Mouse (Mus musculus) heart, adult 9 months (tissue): ENCODE data around the gene Smarca5.

ENCODE experiments used
- DNase-seq, 2 experiments: peaks; one replicate each; pipeline ENCODE4 v3.0.0; 2022; ENCODE audit warnings: low spot score in 2 of 2

Gene Smarca5

DNA sequence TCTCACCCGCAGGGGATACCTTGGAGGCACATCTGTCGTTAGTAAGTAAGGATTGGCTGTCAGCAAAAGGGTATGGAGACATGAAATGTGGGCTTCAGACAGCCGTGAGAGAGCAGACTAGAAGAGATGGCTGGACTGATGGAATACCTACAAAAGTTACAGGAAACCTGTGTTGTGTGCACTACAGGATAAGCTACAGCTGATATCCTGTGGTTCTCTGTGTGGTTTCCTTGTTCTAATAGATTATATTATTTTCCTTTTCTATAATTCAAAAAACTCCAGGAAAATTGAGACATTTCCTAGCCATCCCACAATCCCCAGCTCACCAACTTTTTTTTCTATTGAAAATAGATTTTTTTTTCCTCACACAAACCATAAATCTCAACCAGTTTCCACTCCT lies 75.8 kb downstream of the Smarca5 start:
- no peak for DNase-seq

DNA sequence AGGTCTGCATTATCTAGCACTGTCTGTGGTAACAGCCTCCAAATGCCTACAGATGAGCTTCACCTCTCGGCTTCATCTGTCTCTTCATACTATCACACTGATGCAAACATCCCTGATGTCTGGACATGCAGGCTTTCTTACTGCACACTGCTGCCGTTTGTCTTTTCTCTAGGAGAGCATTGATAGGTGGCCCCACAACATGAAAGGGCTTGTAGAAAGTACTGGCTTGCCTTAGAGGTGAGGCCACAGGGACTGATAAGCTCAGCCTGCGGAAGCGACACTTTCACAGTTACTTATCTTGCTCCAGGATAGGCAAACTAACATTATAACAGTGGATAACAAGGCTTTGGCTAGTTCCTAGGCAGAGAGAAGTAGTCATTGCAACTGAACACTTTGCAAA lies 78.2 kb downstream of the Smarca5 start:
- no peak for DNase-seq

DNA sequence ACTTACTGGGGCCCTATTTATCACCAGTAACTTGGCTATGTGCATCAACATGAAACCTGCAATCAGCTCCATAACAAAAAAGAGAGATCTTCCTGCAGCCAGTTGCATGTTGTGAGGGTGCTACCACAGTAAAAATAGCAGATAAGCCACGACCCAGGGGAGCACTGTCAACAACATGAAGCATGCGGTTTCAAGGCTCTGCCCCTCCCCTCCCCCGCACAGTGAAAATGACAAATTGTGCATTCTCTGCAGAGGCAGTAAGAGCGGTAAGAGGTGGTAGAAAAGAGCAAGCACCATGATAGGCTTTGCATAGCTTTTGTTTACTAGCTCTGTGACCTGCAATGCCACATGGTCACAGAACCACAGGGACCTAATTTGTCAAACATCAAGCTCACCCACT lies 81.7 kb downstream of the Smarca5 start:
- no peak for DNase-seq
